Mouse (Mus musculus): Measurements from ENCODE around the gene Gm9495. TPM values are rescaled to one million over a fixed set of nuclear protein-coding genes. Genes with fewer than 3 reads are reported as not detected.

The Gm9495 gene
- polyA plus RNA-seq, 1 experiment from 2014 or later, result not detected

DNA sequence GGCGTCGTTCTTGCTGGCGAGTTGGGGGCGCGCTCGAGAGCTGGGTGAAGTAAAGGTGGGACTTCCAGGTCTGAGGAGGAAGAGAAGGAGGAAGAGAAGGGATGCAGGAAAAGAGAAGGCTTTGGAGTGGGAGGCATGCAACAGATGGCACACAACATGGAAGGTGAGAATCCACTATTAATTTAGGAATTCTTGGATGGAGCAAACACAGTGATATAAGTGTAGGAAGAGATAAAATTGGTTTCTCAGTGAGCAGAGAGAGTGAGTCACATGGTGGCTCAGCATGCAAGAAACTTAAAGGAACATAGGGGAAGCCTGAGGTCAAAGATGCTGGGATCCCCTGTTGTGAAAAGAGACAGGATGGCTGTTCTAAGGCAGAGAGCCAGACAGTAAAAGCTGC lies 69.0 kb downstream of the Gm9495 start:
- H3K9me3 ChIP-seq (ENCODE audit: control insufficient read depth, low read length), result peaks cover 41% of the 10 kb centered on the region
- no peaks in the 10 kb centered on the region for H3K27me3 ChIP-seq (ENCODE audit: control insufficient read depth, insufficient read depth, low read length)
- ATAC-seq (ENCODE audit: low FRiP score, low TSS enrichment), result no peak
- WGBS, result 97% methylated on average over 6 of the region's 6 CpGs
- H3K4me2 ChIP-seq (replicated peaks; ENCODE audit: low read depth, low read length), result no peak overlapping the region
- no peak overlapping the region for H3K4me3 ChIP-seq (ENCODE audit: low read length)
- no peak overlapping the region for H3K27ac ChIP-seq (ENCODE audit: low read depth, low read length)
- peaks cover 5% of the 10 kb centered on the region; the same call in 1 of the 2 replicates for H3K36me3 ChIP-seq (ENCODE audit: control insufficient read depth, insufficient read depth, low read length)
- no peak overlapping the region for H3K9ac ChIP-seq (ENCODE audit: low read depth, low read length)
- H3K4me1 ChIP-seq (ENCODE audit: control insufficient read depth, insufficient read depth, low read length), result no peaks in the 10 kb centered on the region

Other genes with a start within 250 kb of the Gm9495 start
- gene Zfp930, start 244.5 kb downstream of the Gm9495 start, polyA plus RNA-seq (2014; fragmentation: Nextera tagmentation; extraction: Ambion mirVana), result 20.2 and 24.4 TPM in 2 replicates
- 5.3 and 5.4 TPM in 2 replicates for gene D130040H23Rik, start 182.5 kb downstream of the Gm9495 start, polyA plus RNA-seq (2014; fragmentation: Nextera tagmentation; extraction: Ambion mirVana)
- not detected in 2 replicates for gene Gm7697, start 69.4 kb upstream of the Gm9495 start, polyA plus RNA-seq (2014; fragmentation: Nextera tagmentation; extraction: Ambion mirVana)
- 25.1 and 27.6 TPM in 2 replicates for gene Zfp868, start 172.0 kb upstream of the Gm9495 start, polyA plus RNA-seq (2014; fragmentation: Nextera tagmentation; extraction: Ambion mirVana)
- gene Zfp964, start 200.9 kb upstream of the Gm9495 start, polyA plus RNA-seq (2014; fragmentation: Nextera tagmentation; extraction: Ambion mirVana), result 1.1 and 2.3 TPM in 2 replicates